Mouse (Mus musculus): ENCODE data around the gene Pitx1. TPM values are rescaled to one million over a fixed set of nuclear protein-coding genes. Genes with fewer than 3 reads are reported as not detected.

The Pitx1 gene
- total RNA-seq, 2 experiments from 2014 or later = not detected

DNA sequence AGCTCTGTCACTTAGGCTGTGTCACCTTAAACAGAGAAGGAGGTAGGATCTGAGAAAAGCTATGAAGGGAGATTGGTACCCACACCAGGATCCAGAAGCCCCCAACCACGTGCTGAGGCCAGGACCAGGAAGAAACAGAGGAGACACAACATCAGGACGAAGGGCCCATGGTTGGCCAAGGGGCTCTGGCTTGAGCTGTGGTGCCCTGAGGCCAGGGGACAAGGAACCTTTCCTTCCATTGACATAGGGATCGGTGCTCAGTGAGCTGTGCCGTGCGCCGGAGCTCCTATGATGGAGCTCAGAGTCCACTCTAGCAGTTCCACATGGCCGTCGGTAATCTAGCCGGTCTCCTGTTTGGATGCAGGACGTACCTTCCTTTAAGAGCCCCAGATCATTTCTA is 26.3 kb downstream of the Pitx1 start:
- intact Hi-C loops (cut with DNase I) = no loop called here
- DNase-seq (ENCODE audit: extremely low spot score in 1 of 2, low spot score in 2 of 2) = no peak

GRCm38 (mm10) chr13:55809041-55809623 is 26.9 kb downstream of the Pitx1 start:
- intact Hi-C loops (cut with DNase I) = no loop called here
- DNase-seq (ENCODE audit: extremely low spot score in 1 of 2, low spot score in 2 of 2) = no peak

DNA sequence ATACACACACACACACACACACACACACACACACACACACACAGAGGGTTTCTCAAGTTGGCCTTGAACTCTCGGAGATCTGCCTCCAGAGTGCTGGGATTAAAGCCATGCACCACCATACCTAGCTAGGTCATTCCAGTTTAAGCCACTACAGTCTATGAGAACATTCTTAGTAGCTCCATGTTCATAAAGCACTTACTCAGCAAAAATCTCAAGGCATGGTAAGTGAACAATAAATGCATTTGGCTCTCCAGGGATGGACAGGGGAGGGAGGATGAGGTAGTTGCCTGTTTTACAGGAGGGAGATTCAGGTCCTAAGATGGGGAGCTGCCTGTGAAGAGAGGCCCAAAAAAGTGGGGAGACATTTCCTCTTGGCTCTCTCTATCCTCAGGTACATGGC is 32.0 kb downstream of the Pitx1 start:
- intact Hi-C loops (cut with DNase I) = no loop called here
- DNase-seq (ENCODE audit: extremely low spot score in 1 of 2, low spot score in 2 of 2) = no peak

DNA sequence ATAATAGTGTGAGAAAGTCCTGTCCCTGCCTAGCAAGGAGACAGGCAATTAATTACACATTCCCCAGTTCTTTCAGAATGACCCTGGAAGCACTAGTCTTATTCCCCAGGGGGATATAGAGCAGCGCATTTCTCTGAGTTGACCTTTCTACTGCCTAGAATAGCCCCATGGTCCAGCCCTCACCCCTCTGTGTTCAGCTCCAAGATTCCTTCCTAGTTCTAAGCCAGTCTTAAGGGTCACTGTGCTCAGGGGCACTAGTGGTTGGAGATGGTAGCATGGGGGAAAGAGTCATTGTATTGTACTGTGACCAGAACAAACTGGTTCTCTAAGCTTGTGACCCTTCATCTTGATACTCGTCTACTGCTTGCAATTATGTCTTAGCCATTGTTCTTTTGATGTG is 34.7 kb downstream of the Pitx1 start:
- no peak for DNase-seq (ENCODE audit: extremely low spot score in 1 of 2, low spot score in 2 of 2)
- intact Hi-C loops (cut with DNase I) = no loop called here

GRCm38 (mm10) chr13:55786120-55786519 is 49.9 kb downstream of the Pitx1 start:
- DNase-seq (ENCODE audit: extremely low spot score in 1 of 2, low spot score in 2 of 2) = no peak
- intact Hi-C loops (cut with DNase I) = no loop called here

- no peak for DNase-seq (ENCODE audit: extremely low spot score in 1 of 2, low spot score in 2 of 2)
- intact Hi-C loops (cut with DNase I) = no loop called here
Measured at GRCm38 (mm10) chr13:55784268-55784667, 51.7 kb downstream of the Pitx1 start, which contains the start of gene Catsper3. Gene Catsper3 (plus strand): TSS chr13:55784568.

- no peak for DNase-seq (ENCODE audit: extremely low spot score in 1 of 2, low spot score in 2 of 2)
- intact Hi-C loops (cut with DNase I) = no loop called here
Measured at GRCm38 (mm10) chr13:55775056-55775455, 60.9 kb downstream of the Pitx1 start.

Other genes with a start within 250 kb of the Pitx1 start
- 10 to 100 TPM; 24.9 to 25.5 TPM for gene B4galt7, start 236.3 kb downstream of the Pitx1 start, total RNA-seq (2021)
- gene Caml, start 213.2 kb downstream of the Pitx1 start, total RNA-seq (2021) = 10 to 100 TPM; 53.7 to 55.3 TPM
- 10 to 100 TPM; 44.2 to 45.2 TPM for gene Ddx46, start 201.2 kb downstream of the Pitx1 start, total RNA-seq (2021)
- gene B230219D22Rik, start 143.1 kb downstream of the Pitx1 start, total RNA-seq (2021) = 10 to 100 TPM; 90.4 to 92.0 TPM
- gene Txndc15, start 121.5 kb downstream of the Pitx1 start, total RNA-seq (2021) = 10 to 100 TPM; 62.9 to 68.8 TPM
- gene Pcbd2, start 108.8 kb downstream of the Pitx1 start, total RNA-seq (2021) = 10 to 100 TPM; 26.9 to 32.1 TPM
- gene Catsper3, start 51.6 kb downstream of the Pitx1 start, total RNA-seq (2021) = not detected